Mouse (Mus musculus): Measurements from ENCODE around the gene 1810049J17Rik. TPM values are rescaled to one million over a fixed set of nuclear protein-coding genes. Genes with fewer than 3 reads are reported as not detected.
"Not testable (repeated sequence)": the region's sequence is repeated elsewhere in the genome, so short reads cannot be mapped to it uniquely, and the experiment has no call there.

The 1810049J17Rik gene
- total RNA-seq (2021): 2.0 TPM in 1 of 2 replicates, not detected in the other
- long read RNA-seq, experiment 1: 0 reads
- long read RNA-seq, experiment 2: 0 reads

GRCm38 (mm10) chr15:12321788-12322621 is at the start of gene 1810049J17Rik:
1810049J17Rik (minus strand) TSS chr15:12321899.
- DNase-seq: peak; percentile 69

- DNase-seq: peak; percentile 83
Measured at GRCm38 (mm10) chr15:12371183-12371582, 49.5 kb upstream of the 1810049J17Rik start.

DNA sequence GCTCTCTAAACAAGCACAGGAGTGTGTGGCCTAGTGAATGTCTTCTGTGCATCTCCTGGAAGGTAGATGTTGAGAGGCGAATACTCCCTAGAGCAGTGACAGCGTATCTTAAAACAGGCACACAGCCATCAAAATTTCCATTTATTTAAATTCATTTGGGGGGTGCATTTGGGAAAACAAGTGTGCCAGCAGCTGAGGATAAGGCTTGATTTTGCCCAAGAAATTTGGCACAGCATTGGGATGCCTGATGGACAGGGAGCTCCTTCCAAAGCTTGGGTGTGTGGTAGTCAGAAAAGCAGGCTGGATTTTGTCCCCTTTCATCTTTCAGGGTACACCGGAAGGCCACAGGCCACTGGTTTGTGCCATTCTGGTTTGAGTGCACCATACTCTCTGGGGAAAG is 48.4 kb upstream of the 1810049J17Rik start:
- no peak for DNase-seq

GRCm38 (mm10) chr15:12368850-12369249 is 47.2 kb upstream of the 1810049J17Rik start:
- no peak for DNase-seq

GRCm38 (mm10) chr15:12368357-12368756 is 46.7 kb upstream of the 1810049J17Rik start:
- DNase-seq: no peak

GRCm38 (mm10) chr15:12367306-12368080 is 45.8 kb upstream of the 1810049J17Rik start:
- DNase-seq: peak; percentile 54

- DNase-seq: not testable (repeated sequence)
Measured at GRCm38 (mm10) chr15:12366580-12367305, 45.0 kb upstream of the 1810049J17Rik start.

DNA sequence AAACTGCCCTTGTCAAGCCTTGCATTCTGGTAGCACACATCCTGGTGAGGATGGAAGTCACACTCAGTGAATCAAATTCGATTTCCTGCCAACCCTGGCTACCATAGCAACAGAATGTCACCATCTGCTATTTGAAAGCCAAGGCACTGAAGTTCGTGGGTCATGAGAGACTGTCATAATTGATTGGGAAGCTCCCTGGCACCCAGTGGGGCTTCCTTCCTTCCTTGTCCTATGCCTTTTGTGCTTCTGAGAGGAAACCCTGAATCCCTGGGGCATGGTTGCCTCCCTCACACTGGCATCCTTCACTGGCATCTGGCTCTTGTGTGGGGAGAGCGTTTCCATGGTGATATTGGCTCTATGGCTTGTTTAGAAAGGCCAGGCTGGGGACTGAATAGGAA is 44.4 kb upstream of the 1810049J17Rik start:
- DNase-seq: peak; percentile 26

DNA sequence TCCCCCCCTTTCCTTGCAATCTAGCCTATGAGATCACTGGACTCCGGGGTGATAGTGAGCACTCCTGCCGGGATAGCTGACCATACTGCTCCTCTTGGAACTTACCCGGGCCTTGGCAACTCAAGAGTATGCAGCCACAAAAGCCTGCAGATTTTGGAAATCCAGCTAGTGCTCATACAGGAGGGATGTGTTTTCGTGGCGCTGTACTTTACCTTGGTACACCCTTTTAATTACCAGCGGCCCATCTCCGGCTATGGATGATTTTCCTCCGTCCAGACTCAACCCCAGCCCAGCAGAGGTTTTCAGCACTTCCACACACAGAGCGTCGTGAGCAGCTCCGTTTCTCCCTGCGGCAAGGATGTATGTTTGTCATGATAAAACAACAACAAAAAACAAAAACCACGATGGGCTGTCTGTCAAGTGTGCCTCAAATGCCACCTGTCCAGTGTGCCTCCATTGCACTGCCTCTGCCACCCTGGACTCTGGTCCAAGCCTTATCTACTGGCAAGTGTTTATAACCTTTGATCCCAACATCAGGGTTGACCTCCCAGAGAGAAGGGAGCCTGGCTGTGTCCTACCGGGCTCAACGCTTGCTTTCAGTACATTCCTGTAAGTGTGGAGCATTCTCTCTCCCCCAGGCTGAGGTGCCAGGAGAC is 43.8 kb upstream of the 1810049J17Rik start:
- no peak for DNase-seq

DNA sequence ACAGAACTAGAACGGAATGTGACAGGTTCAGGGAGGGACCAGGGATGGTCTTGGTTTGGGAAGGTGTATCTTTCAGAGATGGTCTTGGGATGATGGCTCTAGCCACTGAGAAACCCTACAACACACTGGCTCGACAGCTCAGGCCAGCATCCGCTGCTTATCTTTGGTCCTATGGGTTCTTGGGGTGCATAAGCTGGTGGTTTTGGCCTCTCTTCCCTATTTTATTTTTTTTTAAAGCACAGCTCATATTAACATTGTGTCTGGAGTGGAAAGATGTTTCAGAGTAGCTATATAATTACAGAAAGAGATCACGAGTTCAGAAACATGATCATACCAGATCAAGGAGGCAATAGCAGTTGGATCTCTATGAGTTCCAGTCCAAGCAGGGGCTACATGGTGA is 42.4 kb upstream of the 1810049J17Rik start:
- no peak for DNase-seq

- no peak for DNase-seq
Measured at GRCm38 (mm10) chr15:12362701-12363040, 41.0 kb upstream of the 1810049J17Rik start.

GRCm38 (mm10) chr15:12362001-12362700 is 40.5 kb upstream of the 1810049J17Rik start:
- DNase-seq: no peak

DNA sequence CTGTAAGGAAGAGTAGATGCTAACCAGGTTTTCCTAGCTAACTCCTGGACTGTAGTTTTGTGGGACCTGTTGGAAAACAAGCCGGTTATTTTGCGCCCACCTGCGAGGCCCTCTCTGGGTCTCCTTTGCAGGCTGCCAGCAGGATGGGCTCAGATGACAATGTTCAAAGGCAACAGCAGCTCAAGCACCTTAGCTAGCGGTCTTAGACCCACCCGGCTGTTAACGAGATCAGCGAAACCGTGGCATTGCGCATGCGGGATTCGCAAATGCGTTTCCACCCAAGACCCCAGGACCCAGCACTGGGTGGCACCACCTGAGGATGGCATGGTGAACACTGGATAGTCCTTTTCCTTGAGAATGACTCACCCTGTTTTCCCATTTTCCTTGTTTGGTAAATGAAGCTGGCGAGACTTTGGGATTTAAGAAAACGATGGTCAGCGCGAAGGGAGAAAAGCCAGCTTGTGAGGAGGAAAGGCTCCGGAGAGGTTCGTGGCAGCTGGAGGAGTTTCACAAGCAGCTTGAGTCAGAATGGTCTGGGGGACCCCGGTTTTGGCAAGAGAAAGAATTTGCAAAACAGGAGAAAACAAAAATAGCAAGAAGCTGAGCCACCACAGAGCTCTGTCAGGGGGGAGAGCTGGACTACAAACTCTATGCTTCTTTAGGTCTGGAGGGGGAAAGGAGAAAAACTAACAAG is 39.0 kb upstream of the 1810049J17Rik start:
- no peak for DNase-seq

DNA sequence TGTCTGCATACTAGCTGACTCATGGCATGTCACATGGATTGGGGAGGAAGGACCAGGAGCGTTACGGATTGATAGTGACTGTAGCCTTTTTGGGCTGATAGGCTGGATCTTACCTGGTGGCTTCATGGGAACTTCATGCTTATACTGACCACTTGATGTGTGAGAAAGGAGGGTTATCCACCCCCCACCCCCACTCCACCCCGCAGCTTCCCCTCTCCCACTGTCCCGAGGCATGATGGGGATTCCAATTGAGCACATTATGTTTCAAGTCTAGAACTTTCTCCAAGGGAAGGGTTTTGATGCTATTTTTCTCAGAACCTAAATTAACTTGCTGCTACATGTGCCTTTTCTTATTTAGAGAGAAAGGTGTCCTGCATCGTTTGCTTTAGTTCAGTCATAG is 36.7 kb upstream of the 1810049J17Rik start:
- no peak for DNase-seq

DNA sequence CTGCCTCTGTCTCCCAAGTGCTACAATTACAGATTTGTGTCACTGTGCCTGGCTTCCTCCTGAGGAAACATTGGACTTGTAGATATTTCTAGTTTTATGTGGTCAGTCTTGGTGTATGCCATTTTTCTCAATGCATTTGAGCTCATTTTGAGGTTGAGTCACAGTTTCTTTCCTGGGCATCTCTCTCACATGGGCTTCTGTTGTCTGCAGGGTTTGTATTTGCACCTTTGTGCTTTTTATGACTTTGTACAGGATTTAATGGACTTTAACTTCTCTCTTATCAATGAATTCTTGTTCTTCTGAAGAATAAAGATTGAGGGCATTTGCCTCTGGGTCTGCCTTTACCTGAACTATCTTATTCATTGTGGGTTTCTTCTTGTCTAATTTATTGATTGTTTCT is 35.8 kb upstream of the 1810049J17Rik start:
- DNase-seq: no peak

DNA sequence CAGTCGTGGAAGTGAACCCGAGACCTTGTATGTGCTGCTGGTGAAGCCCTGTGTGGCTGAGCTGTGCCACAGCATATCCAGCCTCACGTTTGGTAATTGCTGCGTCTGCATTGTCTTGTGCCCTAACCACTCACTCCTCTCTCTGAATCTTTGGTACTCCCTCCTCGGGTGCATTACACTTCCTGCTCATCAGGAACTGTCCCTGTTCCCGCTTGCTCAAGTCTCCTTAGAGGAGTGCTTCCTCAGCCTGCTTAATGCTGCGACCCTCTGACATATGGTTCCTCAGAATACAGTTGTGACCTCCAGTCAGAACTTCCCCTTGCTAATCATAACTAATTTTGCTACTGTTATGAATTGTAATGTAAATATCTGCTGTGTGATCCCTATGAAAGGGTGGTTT is 34.2 kb upstream of the 1810049J17Rik start:
- DNase-seq: no peak

DNA sequence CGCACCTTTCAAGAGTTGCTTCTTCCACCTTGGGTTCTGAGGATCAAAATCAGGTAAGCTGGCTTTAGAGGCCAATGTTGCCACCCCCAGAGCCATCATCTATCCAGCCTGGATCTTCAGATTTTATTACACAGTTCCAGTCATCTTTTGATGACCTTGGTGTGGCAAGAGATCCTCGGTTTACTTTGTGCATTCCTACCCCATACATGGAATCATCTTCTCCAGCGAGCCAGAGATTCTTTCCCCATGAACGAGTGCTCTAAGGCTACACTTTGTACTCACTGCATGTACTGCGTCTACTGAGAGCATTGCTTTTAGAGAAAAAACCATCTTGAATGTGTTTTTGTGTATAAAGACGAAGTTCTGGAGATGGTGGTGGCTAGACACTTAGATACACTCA is 33.6 kb upstream of the 1810049J17Rik start:
- DNase-seq: no peak

DNA sequence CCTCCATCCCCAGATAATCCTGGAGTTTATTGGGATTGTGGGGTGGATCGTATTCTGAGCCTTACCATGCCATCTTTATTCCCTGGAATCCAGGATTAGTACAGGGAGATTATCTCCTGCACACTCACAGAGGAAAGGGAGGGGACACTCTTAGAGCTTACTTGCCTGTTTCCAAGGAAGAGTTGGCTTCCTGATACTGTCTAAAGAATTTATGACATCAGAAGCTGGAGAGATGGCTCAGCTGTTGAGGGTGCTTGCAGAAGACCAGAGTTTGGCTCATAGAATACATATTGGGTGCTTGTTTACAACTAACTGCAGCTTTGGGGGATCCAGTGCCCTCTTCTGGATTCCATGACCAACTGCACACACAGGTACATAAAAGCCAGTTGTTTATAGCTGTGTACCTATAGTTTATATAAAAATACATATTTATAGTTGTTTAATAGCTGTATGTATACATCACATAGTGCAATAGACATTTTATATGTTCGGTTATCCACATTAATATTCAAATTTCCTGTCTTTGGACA is 32.6 kb upstream of the 1810049J17Rik start:
- no peak for DNase-seq

DNA sequence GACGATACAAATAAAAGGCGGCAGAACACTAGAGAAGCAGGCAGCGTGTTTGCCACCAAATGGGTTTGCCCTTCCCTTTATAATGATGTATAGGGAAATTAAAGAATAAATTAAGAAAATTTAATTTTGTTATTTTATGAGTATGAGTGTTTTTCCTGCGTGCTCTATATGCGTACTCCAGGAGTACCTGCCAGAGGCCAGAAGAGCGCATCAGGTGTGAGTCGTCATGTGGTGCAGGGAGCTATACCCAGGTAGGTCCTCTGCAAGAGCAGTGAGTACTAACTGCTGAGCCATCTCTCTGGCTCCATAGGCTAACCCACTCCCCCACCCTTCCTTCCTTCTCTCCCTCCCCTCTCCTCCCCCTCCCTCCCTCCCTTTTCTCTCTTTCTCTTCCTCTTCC is 29.8 kb upstream of the 1810049J17Rik start:
- DNase-seq: no peak

GRCm38 (mm10) chr15:12349840-12350239 is 28.1 kb upstream of the 1810049J17Rik start:
- no peak for DNase-seq

DNA sequence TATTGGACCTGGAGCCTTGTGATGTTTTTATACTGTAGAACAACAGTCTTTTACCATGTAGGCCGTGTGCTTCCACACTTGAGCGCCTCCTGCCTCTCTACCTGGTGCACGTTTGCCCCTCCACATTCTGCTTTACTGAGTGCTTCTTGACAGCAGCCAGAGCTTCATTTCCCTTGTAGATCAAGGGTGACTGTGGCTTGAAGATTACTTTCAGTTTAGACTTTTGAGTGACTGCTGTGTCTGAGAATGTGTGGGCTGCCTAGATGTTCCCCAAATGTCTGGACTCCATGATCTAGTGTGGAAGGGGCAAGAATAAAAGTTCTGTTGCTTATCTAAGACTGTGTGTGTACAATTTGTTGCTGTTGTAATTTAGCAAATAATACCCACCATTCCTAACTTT is 27.3 kb upstream of the 1810049J17Rik start:
- DNase-seq: no peak

Measured in adrenal gland, postnatal 14 days (tissue).